Mouse (Mus musculus): ENCODE data around the gene Gm42957. TPM values are rescaled to one million over a fixed set of nuclear protein-coding genes. Genes with fewer than 3 reads are reported as not detected.
"Not testable (repeated sequence)": the region's sequence is repeated elsewhere in the genome, so short reads cannot be mapped to it uniquely, and the experiment has no call there.

Gm42957 gene
- polyA plus RNA-seq, 1 experiment from 2014 or later = 0.26 TPM

DNA sequence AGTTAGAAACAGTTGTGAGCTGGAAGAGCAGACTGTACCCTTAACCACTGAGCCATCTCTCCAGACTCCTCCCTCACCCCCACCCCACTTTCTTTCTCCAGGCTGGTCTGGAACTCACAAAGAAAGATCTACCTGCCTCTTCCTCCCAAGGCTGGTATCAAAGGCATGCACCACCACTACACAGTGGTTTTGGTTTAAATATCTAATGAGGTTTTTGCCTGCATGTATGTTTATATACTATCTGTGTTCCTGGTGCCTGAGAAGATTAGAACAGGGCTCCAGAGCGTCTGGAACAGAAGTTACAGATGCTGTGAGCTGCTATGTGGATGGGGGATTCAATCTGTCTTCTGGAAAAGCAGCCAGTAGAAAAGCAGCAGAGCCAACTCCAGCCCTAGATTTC is 1.3 kb upstream of the Gm42957 start:
- WGBS = 51% methylated on average over 1 of the region's 1 CpGs
- Histone ChIP-seq H3K4me1 (peaks cover 35% of the 10 kb centered on the region), H3K9me3 (no peaks in the 10 kb centered on the region), H3K27ac (no peak overlapping the region), H3K27me3 (ENCODE audit: insufficient read depth, poor library complexity, severe bottlenecking) (no peaks in the 10 kb centered on the region), H3K36me3 (peaks cover 43% of the 10 kb centered on the region), H3K4me3 (no peak overlapping the region; the same call in 1 of the 2 replicates)
- DNase-seq (ENCODE audit: low spot score) = no peak

DNA sequence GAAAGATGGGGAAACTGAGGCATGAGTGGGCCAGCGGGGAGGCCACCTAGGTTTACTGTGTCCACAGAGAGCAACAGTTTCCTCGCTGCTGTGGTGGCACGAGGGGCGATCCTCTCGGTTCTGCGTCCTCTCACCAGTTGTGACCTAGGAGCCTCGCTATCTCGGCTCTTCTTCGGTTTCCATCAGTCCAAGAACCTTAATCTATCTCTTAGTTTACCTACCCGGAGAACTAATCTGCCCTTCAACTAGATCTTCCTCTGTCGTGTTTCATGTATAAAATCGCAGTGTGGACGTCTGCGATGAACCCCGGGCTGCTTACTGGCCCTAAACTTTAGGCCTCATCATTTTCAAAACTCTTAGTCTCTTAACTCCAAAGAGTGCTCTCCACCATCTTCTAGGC is 632 bp downstream of the Gm42957 start:
- DNase-seq (ENCODE audit: low spot score) = no peak
- H3K4me1 ChIP-seq = peaks cover 29% of the 10 kb centered on the region
- WGBS = 8% methylated on average over 15 of the region's 15 CpGs
- H3K27ac ChIP-seq = peak overlapping the region; percentile 98
- H3K36me3 ChIP-seq = peaks cover 57% of the 10 kb centered on the region
- peak overlapping the region; percentile 98 for H3K4me3 ChIP-seq
- no peaks in the 10 kb centered on the region for H3K9me3 ChIP-seq
- no peaks in the 10 kb centered on the region for H3K27me3 ChIP-seq (ENCODE audit: insufficient read depth, poor library complexity, severe bottlenecking)

GRCm38 (mm10) chr3:96636448-96636847 is 1.2 kb downstream of the Gm42957 start:
- Histone ChIP-seq H3K9me3 (no peaks in the 10 kb centered on the region), H3K36me3 (peaks cover 56% of the 10 kb centered on the region), H3K27ac (peak overlapping the region; percentile 98; the same call in 1 of the 2 replicates), H3K4me1 (peaks cover 26% of the 10 kb centered on the region), H3K4me3 (peak overlapping the region; percentile 98), H3K27me3 (ENCODE audit: insufficient read depth, poor library complexity, severe bottlenecking) (no peaks in the 10 kb centered on the region)
- no peak for DNase-seq (ENCODE audit: low spot score)
- 70% methylated on average over 11 of the region's 11 CpGs for WGBS

DNA sequence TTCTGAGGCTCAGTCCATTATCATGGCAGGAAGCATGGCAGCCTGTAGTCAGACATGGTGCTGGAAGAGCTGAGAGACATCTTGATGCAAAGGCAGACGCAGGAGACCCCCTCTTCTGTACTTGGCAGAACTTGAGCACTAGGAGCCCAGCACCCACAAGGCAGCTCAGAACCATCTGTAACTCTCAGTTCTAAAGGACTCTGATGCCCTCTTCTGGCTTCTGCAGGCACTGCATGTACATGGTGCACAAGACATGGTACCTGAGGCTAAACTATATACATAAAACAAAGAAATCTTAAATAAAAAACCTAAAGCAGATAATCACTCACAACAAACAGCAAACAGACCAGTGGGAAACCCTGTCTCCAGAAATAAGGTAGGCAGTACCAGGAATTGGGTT is 3.9 kb downstream of the Gm42957 start:
- no peak overlapping the region for H3K27ac ChIP-seq
- H3K9me3 ChIP-seq = no peaks in the 10 kb centered on the region
- WGBS = 82% methylated on average over 1 of the region's 1 CpGs
- peaks cover 50% of the 10 kb centered on the region for H3K36me3 ChIP-seq
- H3K4me1 ChIP-seq = peaks cover 26% of the 10 kb centered on the region
- no peak for DNase-seq (ENCODE audit: low spot score)
- no peak overlapping the region for H3K4me3 ChIP-seq
- H3K27me3 ChIP-seq (ENCODE audit: insufficient read depth, poor library complexity, severe bottlenecking) = no peaks in the 10 kb centered on the region

DNA sequence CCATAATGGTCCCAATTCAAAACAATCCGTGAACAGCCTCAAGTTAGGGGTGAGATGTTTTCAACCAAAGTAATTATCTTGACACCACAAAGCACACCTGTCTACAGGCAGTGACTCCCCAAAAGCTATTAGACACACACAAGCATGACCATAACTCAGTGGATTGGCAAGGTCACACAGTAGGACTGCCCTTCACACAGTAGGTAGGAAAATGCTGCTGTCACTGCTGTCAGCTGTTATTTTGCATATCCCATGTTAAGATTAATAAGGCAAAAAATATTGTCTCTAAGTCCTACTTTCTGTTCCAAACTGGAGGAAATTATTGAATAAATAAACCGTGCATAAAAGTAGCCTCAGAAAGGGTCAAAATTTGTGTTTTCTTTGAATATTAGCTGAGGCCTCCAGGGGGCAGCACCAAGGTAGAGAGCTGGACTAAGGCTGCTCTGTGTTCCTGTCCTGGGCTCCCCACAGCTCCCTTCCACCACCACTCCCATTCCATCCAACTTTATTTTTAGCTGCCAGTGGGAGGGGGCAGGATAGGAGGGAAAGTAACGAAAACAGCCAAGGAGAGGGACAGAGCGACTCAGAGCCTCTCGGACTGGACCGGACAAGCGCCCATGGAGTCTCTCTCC is 9.9 kb downstream of the Gm42957 start, which contains the start of gene Itga10:
Gene Itga10, plus strand, starts transcription at position 567 of the 632 bp plus-strand sequence.
- H3K36me3 ChIP-seq = peaks cover 30% of the 10 kb centered on the region
- H3K4me1 ChIP-seq = peaks cover 15% of the 10 kb centered on the region
- DNase-seq (ENCODE audit: low spot score) = no peak
- no peaks in the 10 kb centered on the region for H3K27me3 ChIP-seq (ENCODE audit: insufficient read depth, poor library complexity, severe bottlenecking)
- no peak within 1 kb of the TSS for H3K27ac ChIP-seq
- WGBS = 53% methylated on average over 7 of the region's 7 CpGs
- no peaks in the 10 kb centered on the region for H3K9me3 ChIP-seq
- H3K4me3 ChIP-seq = peak within 1 kb of the TSS; percentile 13; the same call in 1 of the 2 replicates

GRCm38 (mm10) chr3:96647365-96647764 is 12.1 kb downstream of the Gm42957 start:
- DNase-seq (ENCODE audit: low spot score) = no peak

DNA sequence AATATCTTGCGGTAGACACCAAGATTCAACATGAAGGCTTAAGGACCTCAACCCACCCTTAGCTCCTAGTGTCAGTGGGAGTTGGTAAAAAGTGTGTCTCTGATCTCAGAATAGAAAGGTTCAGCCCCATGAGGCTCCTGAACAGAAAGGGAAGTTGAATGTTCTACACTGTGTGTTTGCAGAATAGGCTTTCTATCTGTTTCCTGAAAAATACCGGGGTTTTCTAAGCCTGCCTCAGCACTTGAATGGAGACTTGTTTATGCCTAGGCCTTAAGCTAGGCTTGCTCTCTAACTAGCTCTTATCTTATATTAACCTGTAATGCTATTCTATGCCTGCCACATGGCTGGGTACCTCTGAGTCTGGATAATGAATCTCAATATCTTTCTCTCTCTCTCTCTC is 25.6 kb downstream of the Gm42957 start:
- no peak overlapping the region for H3K4me3 ChIP-seq
- H3K27ac ChIP-seq = no peak overlapping the region
- no peak for DNase-seq (ENCODE audit: low spot score)
- 77% methylated on average over 2 of the region's 2 CpGs for WGBS
- H3K4me1 ChIP-seq = peaks cover 13% of the 10 kb centered on the region
- no peaks in the 10 kb centered on the region for H3K9me3 ChIP-seq
- H3K27me3 ChIP-seq (ENCODE audit: insufficient read depth, poor library complexity, severe bottlenecking) = 0 out of 2 replicates have a peak, but pooled peaks cover 4% of the 10 kb centered on the region
- H3K36me3 ChIP-seq = peaks cover 5% of the 10 kb centered on the region; the same call in 1 of the 2 replicates

More at GRCm38 (mm10) chr3:96647365-96647764, 12.1 kb downstream of the Gm42957 start:
- Histone ChIP-seq H3K9me3 (no peaks in the 10 kb centered on the region), H3K4me1 (peaks cover 23% of the 10 kb centered on the region), H3K4me3 (no peak overlapping the region), H3K27me3 (ENCODE audit: insufficient read depth, poor library complexity, severe bottlenecking) (no peaks in the 10 kb centered on the region), H3K36me3 (peaks cover 19% of the 10 kb centered on the region), H3K27ac (no peak overlapping the region)
- WGBS = 73% methylated on average over 3 of the region's 3 CpGs

- no peak for DNase-seq (ENCODE audit: low spot score)
- Histone ChIP-seq H3K4me1 (peaks cover 13% of the 10 kb centered on the region), H3K27ac (peak overlapping the region; percentile 29; the same call in 1 of the 2 replicates), H3K9me3 (no peaks in the 10 kb centered on the region), H3K4me3 (peak overlapping the region; percentile 49), H3K36me3 (no peaks in the 10 kb centered on the region), H3K27me3 (ENCODE audit: insufficient read depth, poor library complexity, severe bottlenecking) (0 out of 2 replicates have a peak, but pooled peaks cover 4% of the 10 kb centered on the region)
- 45% methylated on average over 8 of the region's 8 CpGs for WGBS
Measured at GRCm38 (mm10) chr3:96662731-96663316, 27.6 kb downstream of the Gm42957 start.

- peak; percentile 91 for DNase-seq (ENCODE audit: low spot score)
- Histone ChIP-seq H3K4me3 (peak overlapping the region; percentile 49), H3K27ac (peak overlapping the region; percentile 29; the same call in 1 of the 2 replicates), H3K9me3 (no peaks in the 10 kb centered on the region), H3K27me3 (ENCODE audit: insufficient read depth, poor library complexity, severe bottlenecking) (0 out of 2 replicates have a peak, but pooled peaks cover 4% of the 10 kb centered on the region), H3K4me1 (peaks cover 13% of the 10 kb centered on the region), H3K36me3 (no peaks in the 10 kb centered on the region)
- 7% methylated on average over 17 of the region's 18 CpGs for WGBS
Measured at GRCm38 (mm10) chr3:96663432-96664239, 28.4 kb downstream of the Gm42957 start.

DNA sequence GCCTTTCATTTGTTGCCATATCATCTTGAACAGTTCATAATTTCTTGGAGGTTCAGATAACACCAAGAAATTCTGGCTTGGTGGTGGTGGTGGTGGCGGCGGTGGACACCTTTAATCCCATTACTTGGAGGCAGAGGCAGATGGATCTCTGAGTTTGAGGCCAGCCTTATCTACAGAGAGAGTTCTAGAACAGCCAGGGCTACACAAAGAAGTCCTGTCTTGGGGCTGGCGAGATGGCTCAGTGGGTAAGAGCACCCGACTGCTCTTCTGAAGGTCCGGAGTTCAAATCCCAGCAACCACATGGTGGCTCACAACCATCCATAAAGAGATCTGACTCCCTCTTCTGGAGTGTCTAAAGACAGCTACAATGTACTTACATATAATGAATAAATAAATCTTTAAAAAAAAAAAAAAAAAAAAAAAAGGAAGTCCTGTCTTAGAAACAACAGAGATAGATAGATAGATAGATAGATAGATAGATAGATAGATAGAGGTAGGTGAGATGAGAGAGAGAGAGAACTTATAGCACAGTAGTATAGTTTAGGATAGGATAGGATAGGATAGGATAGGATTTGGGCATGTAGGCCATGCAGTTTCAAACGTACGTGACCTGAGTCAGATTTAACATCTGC is 30.6 kb downstream of the Gm42957 start:
- 84% methylated on average over 7 of the region's 7 CpGs for WGBS

DNA sequence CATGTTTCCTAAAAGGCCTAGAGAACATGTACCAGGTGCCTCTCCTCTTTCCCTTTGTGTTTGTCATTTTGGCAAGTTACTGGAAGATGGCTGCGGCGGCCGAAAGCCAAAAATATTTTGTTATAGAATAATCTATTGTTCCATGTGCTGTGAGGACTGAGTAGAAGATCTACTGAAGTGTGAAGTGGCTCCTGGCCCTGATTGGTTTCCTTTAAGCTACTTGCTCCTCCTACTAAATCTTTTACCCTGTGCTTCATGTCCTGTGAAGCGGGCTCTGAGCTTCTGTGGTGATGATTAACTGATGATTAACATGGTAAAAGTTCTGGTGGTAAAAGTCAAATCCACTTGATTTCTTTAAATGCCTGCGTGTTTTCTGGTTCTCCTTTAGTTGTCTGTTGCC is 31.6 kb downstream of the Gm42957 start:
- Histone ChIP-seq H3K9me3 (no peaks in the 10 kb centered on the region), H3K27ac (no peak overlapping the region), H3K27me3 (ENCODE audit: insufficient read depth, poor library complexity, severe bottlenecking) (peaks cover 15% of the 10 kb centered on the region), H3K4me1 (peaks cover 24% of the 10 kb centered on the region), H3K36me3 (no peaks in the 10 kb centered on the region), H3K4me3 (no peak overlapping the region)
- 86% methylated on average over 5 of the region's 5 CpGs for WGBS
- no peak for DNase-seq (ENCODE audit: low spot score)

More for the DNA sequence above, 30.6 kb downstream of the Gm42957 start:
- not testable (repeated sequence) for H3K36me3 ChIP-seq; DNase-seq (ENCODE audit: low spot score); H3K9me3 ChIP-seq; H3K4me3 ChIP-seq; H3K27ac ChIP-seq; H3K27me3 ChIP-seq (ENCODE audit: insufficient read depth, poor library complexity, severe bottlenecking)
- peaks cover 24% of the 10 kb centered on the region for H3K4me1 ChIP-seq

DNA sequence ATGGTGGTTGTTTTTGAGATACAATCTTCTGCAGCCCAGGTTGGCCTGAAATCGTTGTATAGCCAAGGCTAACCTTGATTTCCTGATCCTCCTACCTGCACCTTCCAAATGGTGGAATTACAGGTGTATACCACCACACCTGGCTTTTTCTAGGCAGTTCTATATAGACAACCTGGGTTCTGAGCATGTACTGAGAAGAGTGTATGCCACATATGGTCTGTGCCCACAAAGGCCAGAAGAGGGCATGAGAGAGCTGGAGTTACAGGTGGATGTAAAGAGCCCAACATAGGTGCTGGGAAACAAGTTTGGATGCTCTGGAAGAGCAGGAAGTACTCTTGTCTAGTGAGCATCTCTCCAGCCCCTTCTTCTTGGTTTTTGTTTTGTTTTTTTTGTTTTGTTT is 32.0 kb downstream of the Gm42957 start:
- peaks cover 24% of the 10 kb centered on the region for H3K4me1 ChIP-seq
- H3K36me3 ChIP-seq = no peaks in the 10 kb centered on the region
- no peaks in the 10 kb centered on the region for H3K9me3 ChIP-seq
- WGBS = 43% methylated on average over 1 of the region's 1 CpGs
- peaks cover 18% of the 10 kb centered on the region for H3K27me3 ChIP-seq (ENCODE audit: insufficient read depth, poor library complexity, severe bottlenecking)
- no peak for DNase-seq (ENCODE audit: low spot score)
- H3K4me3 ChIP-seq = no peak overlapping the region
- no peak overlapping the region for H3K27ac ChIP-seq

All from heart, embryonic 10.5 days (tissue).